Mouse (Mus musculus): ENCODE data around the gene Armh4.

Gene Armh4

GRCm38 (mm10) chr14:49733950-49734349 lies 49.2 kb downstream of the Armh4 start:
- DNase-seq (ENCODE audit: low spot score) = no peak

- DNase-seq (ENCODE audit: low spot score) = no peak
Measured at GRCm38 (mm10) chr14:49723361-49724054, 59.7 kb downstream of the Armh4 start.

- DNase-seq (ENCODE audit: low spot score) = no peak
Measured at GRCm38 (mm10) chr14:49722782-49723181, 60.4 kb downstream of the Armh4 start.

- DNase-seq (ENCODE audit: low spot score) = no peak
Measured at GRCm38 (mm10) chr14:49721281-49721680, 61.9 kb downstream of the Armh4 start.

- no peak for DNase-seq (ENCODE audit: low spot score)
Measured at GRCm38 (mm10) chr14:49719678-49720077, 63.5 kb downstream of the Armh4 start.

GRCm38 (mm10) chr14:49711016-49711415 lies 72.2 kb downstream of the Armh4 start:
- DNase-seq (ENCODE audit: low spot score) = no peak

- no peak for DNase-seq (ENCODE audit: low spot score)
Measured at GRCm38 (mm10) chr14:49703432-49704200, 79.6 kb downstream of the Armh4 start.

GRCm38 (mm10) chr14:49679511-49680284 lies 103.5 kb downstream of the Armh4 start:
- DNase-seq (ENCODE audit: low spot score) = no peak

- DNase-seq (ENCODE audit: low spot score) = no peak
Measured at GRCm38 (mm10) chr14:49676580-49676979, 106.6 kb downstream of the Armh4 start.

GRCm38 (mm10) chr14:49660444-49660843 lies 122.7 kb downstream of the Armh4 start:
- DNase-seq (ENCODE audit: low spot score) = no peak

- no peak for DNase-seq (ENCODE audit: low spot score)
Measured at GRCm38 (mm10) chr14:49649191-49649590, 134.0 kb downstream of the Armh4 start.

GRCm38 (mm10) chr14:49637422-49637821 lies 145.8 kb downstream of the Armh4 start:
- no peak for DNase-seq (ENCODE audit: low spot score)

GRCm38 (mm10) chr14:49626055-49626454 lies 157.1 kb downstream of the Armh4 start:
- DNase-seq (ENCODE audit: low spot score) = no peak

Data from lung, postnatal 25 days (tissue).